Mouse (Mus musculus): ENCODE measurements around the gene Hectd4. TPM values are rescaled to one million over a fixed set of nuclear protein-coding genes. Genes with fewer than 3 reads are reported as not detected.

The Hectd4 gene
- polyA plus RNA-seq, 1 experiment from 2014 or later = 3.8 TPM

DNA sequence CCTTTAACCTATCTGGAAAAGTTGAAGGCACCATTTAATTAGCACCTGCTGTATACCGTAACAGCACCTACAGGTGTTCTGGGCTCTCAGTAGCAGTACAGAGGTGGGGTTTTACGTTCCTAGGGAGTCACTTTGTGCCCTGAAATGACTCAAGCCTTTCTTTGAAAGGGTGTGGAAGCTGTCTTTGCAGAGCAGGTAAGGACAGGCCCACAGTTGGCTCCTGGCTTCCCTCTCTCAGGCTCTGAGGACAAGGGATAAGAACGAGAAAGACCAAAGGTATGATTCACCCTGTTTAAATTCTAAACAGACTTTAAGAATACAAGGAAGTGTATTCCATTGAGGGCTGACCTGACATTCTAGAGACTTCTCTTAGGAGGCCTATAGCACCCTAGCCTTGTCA is 173.4 kb downstream of the Hectd4 start:
- H3K9ac ChIP-seq (replicated peaks; ENCODE audit: low read length) = no peak overlapping the region
- no peak overlapping the region for H3K27ac ChIP-seq (ENCODE audit: low read length)
- H3K36me3 ChIP-seq (ENCODE audit: insufficient read depth, low read length) = no peaks in the 10 kb centered on the region
- H3K4me1 ChIP-seq (ENCODE audit: insufficient read depth, low read length) = peaks cover 6% of the 10 kb centered on the region; the same call in 1 of the 2 replicates
- no peaks in the 10 kb centered on the region for H3K27me3 ChIP-seq (ENCODE audit: insufficient read depth, low read length)
- no peak for ATAC-seq (ENCODE audit: low FRiP score, low TSS enrichment)
- H3K4me3 ChIP-seq (ENCODE audit: low read length) = no peak overlapping the region
- H3K9me3 ChIP-seq (ENCODE audit: low read length) = no peaks in the 10 kb centered on the region
- WGBS = 83% methylated on average over 3 of the region's 3 CpGs
- H3K4me2 ChIP-seq (replicated peaks; ENCODE audit: low read depth, low read length) = no peak overlapping the region

DNA sequence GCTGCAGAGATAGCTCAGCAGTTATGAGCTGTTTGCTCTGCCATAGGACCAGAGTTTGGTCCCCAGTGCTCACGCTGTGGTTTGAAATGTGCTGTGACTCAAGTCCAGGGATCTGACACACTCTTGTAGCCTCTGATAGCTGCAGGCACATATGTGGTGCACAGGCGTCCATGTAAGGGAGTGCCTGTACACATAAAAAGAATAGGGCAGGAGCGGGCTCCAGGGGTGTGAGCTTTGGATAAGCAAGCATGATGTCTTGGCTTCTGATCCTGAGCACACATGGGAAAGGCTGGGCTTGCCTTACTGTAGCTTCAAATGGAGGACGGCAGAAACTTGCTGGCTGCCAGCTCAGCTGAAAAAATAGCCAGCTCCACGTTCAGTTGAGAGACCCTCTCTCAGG is 175.6 kb downstream of the Hectd4 start:
- H3K9me3 ChIP-seq (ENCODE audit: low read length) = no peaks in the 10 kb centered on the region
- WGBS = 82% methylated on average over 5 of the region's 5 CpGs
- ATAC-seq (ENCODE audit: low FRiP score, low TSS enrichment) = no peak
- H3K9ac ChIP-seq (replicated peaks; ENCODE audit: low read length) = no peak overlapping the region
- H3K27me3 ChIP-seq (ENCODE audit: insufficient read depth, low read length) = no peaks in the 10 kb centered on the region
- H3K4me2 ChIP-seq (replicated peaks; ENCODE audit: low read depth, low read length) = no peak overlapping the region
- no peak overlapping the region for H3K4me3 ChIP-seq (ENCODE audit: low read length)
- no peak overlapping the region for H3K27ac ChIP-seq (ENCODE audit: low read length)
- H3K36me3 ChIP-seq (ENCODE audit: insufficient read depth, low read length) = no peaks in the 10 kb centered on the region
- peaks cover 23% of the 10 kb centered on the region for H3K4me1 ChIP-seq (ENCODE audit: insufficient read depth, low read length)

DNA sequence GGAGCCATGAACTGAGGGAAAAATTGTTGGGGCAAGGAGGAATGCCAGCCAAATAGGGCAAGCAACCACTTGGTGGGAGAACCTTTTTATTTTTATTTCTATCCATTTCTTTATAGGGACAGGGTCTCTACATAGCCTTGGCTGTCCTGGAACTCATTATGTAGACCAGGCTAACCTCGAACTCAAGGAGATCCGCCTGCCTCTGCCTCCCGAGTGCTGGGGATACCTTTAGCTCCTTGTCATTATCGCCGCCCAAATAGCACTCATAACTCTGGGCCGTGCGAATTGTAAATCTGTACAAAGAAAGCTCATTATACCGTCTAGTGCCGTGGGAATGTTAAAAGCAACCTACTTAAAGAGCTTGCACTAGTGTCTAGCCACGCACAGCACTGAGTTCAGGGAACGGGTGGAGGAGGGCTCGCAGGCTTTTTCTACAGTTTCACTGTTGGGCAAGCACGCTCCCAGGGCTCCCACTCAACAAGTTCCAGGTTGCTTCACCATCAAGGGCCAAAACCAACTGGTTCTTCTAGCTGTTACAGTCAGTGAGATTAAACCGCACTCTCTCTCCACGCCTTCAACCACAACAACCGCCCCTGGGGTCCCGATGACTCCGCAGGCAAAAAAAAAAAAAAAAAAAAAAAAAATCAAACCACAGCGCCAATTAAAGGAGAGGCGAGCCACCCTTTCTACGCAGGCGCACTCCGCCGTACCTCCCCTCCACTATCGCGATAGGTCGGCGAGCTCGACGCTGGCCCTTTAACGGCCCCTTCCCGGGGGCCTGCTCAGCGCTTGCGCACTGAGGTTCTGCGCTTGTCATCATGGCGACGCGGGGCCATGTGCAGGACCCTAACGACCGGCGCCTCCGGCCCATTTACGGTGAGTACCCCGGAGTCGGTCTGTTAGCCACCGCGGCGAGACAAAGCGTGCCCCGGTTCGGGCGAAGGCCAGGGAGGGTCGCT is 177.4 kb downstream of the Hectd4 start, which contains the start of gene Naa25:
TSS of gene Naa25 (plus strand) at position 750 of the 959 bp plus-strand sequence.
- H3K9me3 ChIP-seq (ENCODE audit: low read length) = no peaks in the 10 kb centered on the region
- peaks cover 5% of the 10 kb centered on the region; the same call in 1 of the 2 replicates for H3K36me3 ChIP-seq (ENCODE audit: insufficient read depth, low read length)
- H3K27me3 ChIP-seq (ENCODE audit: insufficient read depth, low read length) = no peaks in the 10 kb centered on the region
- peak within 1 kb of the TSS; percentile 91 for H3K27ac ChIP-seq (ENCODE audit: low read length)
- peak; percentile 95 for ATAC-seq (ENCODE audit: low FRiP score, low TSS enrichment)
- peak within 1 kb of the TSS; percentile 92 for H3K4me2 ChIP-seq (replicated peaks; ENCODE audit: low read depth, low read length)
- peak within 1 kb of the TSS; percentile 81 for H3K9ac ChIP-seq (replicated peaks; ENCODE audit: low read length)
- 10% methylated on average over 53 of the region's 53 CpGs for WGBS
- H3K4me1 ChIP-seq (ENCODE audit: insufficient read depth, low read length) = peaks cover 25% of the 10 kb centered on the region
- peak within 1 kb of the TSS; percentile 70 for H3K4me3 ChIP-seq (ENCODE audit: low read length)

DNA sequence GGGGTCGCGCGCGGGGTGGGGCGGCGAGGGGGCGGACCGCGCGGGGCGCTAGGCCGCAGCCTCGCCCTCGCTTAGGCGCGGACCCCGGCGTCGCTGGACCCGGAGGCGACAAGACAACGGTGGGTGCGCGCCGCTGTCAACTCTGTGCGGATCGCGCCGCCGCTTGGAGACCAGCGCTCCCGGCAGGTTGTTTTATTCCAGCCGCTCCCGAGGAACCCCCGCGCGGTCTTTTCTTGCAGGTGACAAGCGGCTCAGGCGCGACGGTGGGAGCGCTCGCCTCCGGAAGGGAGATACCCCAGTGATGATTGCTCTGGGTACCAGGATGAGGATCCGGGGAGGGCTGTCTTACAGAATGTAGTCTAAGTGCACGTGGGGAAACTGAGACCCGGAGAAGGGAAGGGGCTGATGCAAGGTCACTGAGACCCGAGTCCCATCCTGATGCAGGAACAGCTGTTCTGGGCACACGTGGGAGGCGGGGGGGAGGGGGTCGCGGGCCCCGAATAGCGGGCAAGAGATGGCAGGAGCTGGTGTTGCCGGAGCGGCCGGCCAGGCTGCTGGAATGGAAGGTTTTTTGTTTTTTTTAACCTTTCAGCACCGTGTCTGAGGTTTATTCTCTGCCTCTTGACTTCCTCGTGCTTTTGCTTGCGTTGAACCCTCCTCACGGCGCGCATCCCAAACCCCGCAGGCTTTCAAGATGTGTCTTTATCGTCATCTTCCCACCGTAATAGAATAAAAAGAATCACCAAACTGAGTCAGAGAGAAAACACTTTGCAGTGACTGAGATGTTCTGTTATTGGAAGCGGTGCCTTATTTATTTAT is 178.3 kb downstream of the Hectd4 start:
- WGBS = 1% methylated on average over 66 of the region's 67 CpGs
- Histone ChIP-seq H3K4me2 (replicated peaks; ENCODE audit: low read depth, low read length) (peak overlapping the region; percentile 92), H3K4me1 (ENCODE audit: insufficient read depth, low read length) (peaks cover 25% of the 10 kb centered on the region), H3K27me3 (ENCODE audit: insufficient read depth, low read length) (no peaks in the 10 kb centered on the region), H3K9me3 (ENCODE audit: low read length) (no peaks in the 10 kb centered on the region), H3K4me3 (ENCODE audit: low read length) (peak overlapping the region; percentile 70), H3K27ac (ENCODE audit: low read length) (peak overlapping the region; percentile 27; the same call in 1 of the 2 replicates), H3K9ac (replicated peaks; ENCODE audit: low read length) (peak overlapping the region; percentile 81), H3K36me3 (ENCODE audit: insufficient read depth, low read length) (peaks cover 5% of the 10 kb centered on the region; the same call in 1 of the 2 replicates)
- peak; percentile 70 for ATAC-seq (ENCODE audit: low FRiP score, low TSS enrichment)

DNA sequence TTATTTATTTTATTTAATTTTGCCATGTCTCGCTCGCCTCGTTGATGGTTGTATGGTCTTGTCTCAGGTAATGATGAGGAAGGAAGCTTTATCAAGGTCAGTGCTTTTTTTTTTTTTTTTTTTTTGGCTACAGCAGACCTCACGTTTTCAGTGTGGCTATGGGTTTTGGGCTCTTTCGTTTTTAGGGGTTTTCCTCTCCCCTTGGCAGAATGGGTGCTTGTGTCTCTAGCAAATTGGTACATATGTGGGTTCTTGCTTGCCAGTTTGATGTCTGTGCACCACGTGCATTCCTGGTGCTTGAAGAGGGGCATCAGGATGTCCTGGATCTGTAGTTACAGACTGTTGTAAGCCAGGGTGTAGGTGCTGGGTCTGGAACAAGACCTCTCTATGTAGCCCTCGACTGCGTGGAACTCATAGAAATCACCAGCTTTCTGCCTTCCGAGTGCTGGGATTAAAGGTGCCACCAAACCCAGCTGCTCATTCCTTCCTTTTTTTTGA is 179.0 kb downstream of the Hectd4 start:
- no peaks in the 10 kb centered on the region for H3K27me3 ChIP-seq (ENCODE audit: insufficient read depth, low read length)
- peak overlapping the region; percentile 81 for H3K9ac ChIP-seq (replicated peaks; ENCODE audit: low read length)
- no peaks in the 10 kb centered on the region for H3K9me3 ChIP-seq (ENCODE audit: low read length)
- H3K27ac ChIP-seq (ENCODE audit: low read length) = no peak overlapping the region
- no peak for ATAC-seq (ENCODE audit: low FRiP score, low TSS enrichment)
- H3K4me3 ChIP-seq (ENCODE audit: low read length) = peak overlapping the region; percentile 70
- H3K4me2 ChIP-seq (replicated peaks; ENCODE audit: low read depth, low read length) = peak overlapping the region; percentile 92
- H3K36me3 ChIP-seq (ENCODE audit: insufficient read depth, low read length) = peaks cover 5% of the 10 kb centered on the region; the same call in 1 of the 2 replicates
- peaks cover 25% of the 10 kb centered on the region for H3K4me1 ChIP-seq (ENCODE audit: insufficient read depth, low read length)
- WGBS = 47% methylated on average over 9 of the region's 9 CpGs

DNA sequence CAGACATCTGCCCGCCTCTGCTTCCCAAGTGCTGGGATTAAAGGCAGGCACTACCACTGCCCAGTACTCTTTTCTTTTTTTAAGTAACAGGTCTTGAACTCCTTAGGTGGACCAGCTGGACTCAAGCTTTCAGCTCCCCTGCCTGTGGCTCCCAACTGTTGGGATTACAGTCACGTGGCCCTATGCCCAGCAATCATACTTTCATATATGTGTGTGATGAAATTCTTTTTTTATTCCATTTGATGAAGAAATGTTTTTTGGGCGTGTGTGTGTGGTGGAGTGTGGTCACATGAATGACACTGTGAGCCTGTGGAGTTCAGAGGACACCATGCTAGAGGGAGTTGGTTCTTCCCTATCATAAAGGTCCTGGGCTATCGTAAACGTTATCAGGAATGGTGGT is 179.5 kb downstream of the Hectd4 start:
- H3K27ac ChIP-seq (ENCODE audit: low read length) = no peak overlapping the region
- no peak overlapping the region for H3K9ac ChIP-seq (replicated peaks; ENCODE audit: low read length)
- no peak overlapping the region; the same call in 1 of the 2 replicates for H3K4me2 ChIP-seq (replicated peaks; ENCODE audit: low read depth, low read length)
- no peak for ATAC-seq (ENCODE audit: low FRiP score, low TSS enrichment)
- H3K9me3 ChIP-seq (ENCODE audit: low read length) = no peaks in the 10 kb centered on the region
- WGBS = 83% methylated on average over 5 of the region's 5 CpGs
- H3K4me1 ChIP-seq (ENCODE audit: insufficient read depth, low read length) = peaks cover 25% of the 10 kb centered on the region
- no peaks in the 10 kb centered on the region for H3K27me3 ChIP-seq (ENCODE audit: insufficient read depth, low read length)
- H3K36me3 ChIP-seq (ENCODE audit: insufficient read depth, low read length) = peaks cover 5% of the 10 kb centered on the region; the same call in 1 of the 2 replicates
- H3K4me3 ChIP-seq (ENCODE audit: low read length) = no peak overlapping the region

DNA sequence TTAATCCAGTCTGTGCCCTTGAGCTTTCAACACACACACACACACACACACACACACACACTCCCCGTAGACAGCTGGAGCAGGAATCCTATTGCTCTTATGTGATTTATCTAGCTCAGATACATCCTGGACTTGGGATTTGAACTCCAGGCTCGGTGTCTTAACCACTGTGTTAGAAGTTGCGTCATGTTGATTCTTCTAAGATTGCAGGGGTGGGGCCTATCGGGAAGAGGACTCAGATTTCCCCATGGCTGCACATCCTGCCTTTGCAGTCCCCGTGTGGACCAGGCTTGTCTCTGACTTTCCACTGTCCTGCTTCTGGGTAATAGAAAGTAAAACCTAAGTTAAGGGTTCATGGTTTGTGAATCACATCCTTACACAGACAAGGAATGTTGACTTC is 180.0 kb downstream of the Hectd4 start:
- Histone ChIP-seq H3K36me3 (ENCODE audit: insufficient read depth, low read length) (peaks cover 5% of the 10 kb centered on the region; the same call in 1 of the 2 replicates), H3K27me3 (ENCODE audit: insufficient read depth, low read length) (no peaks in the 10 kb centered on the region), H3K4me2 (replicated peaks; ENCODE audit: low read depth, low read length) (no peak overlapping the region), H3K9ac (replicated peaks; ENCODE audit: low read length) (no peak overlapping the region), H3K4me1 (ENCODE audit: insufficient read depth, low read length) (peaks cover 25% of the 10 kb centered on the region), H3K27ac (ENCODE audit: low read length) (no peak overlapping the region), H3K4me3 (ENCODE audit: low read length) (no peak overlapping the region), H3K9me3 (ENCODE audit: low read length) (no peaks in the 10 kb centered on the region)
- ATAC-seq (ENCODE audit: low FRiP score, low TSS enrichment) = no peak
- WGBS = 40% methylated on average over 5 of the region's 5 CpGs

DNA sequence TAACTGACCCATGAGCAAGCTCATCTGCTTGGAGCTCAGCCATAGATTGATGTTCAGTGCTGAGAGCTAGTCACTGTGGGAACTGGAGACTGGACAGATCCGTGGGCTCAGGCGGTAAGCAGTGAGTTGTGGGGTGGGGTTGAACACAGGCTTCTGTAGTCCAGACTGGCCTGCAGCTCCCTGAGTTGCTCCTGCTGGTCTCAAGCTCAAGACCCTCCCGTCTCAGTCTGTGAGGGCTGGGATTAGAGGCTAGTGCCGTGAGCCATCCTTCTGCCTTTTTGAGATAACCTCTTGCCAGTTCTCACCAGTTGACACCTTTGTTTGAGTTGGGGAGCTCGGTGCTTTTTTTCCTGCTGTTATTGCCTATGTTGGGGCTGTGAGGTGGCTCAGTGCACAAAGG is 180.8 kb downstream of the Hectd4 start:
- H3K9ac ChIP-seq (replicated peaks; ENCODE audit: low read length) = no peak overlapping the region
- no peak overlapping the region for H3K27ac ChIP-seq (ENCODE audit: low read length)
- H3K4me2 ChIP-seq (replicated peaks; ENCODE audit: low read depth, low read length) = no peak overlapping the region
- no peak overlapping the region for H3K4me3 ChIP-seq (ENCODE audit: low read length)
- H3K9me3 ChIP-seq (ENCODE audit: low read length) = no peaks in the 10 kb centered on the region
- H3K36me3 ChIP-seq (ENCODE audit: insufficient read depth, low read length) = peaks cover 5% of the 10 kb centered on the region; the same call in 1 of the 2 replicates
- 81% methylated on average over 5 of the region's 5 CpGs for WGBS
- no peaks in the 10 kb centered on the region for H3K27me3 ChIP-seq (ENCODE audit: insufficient read depth, low read length)
- H3K4me1 ChIP-seq (ENCODE audit: insufficient read depth, low read length) = peaks cover 25% of the 10 kb centered on the region
- no peak for ATAC-seq (ENCODE audit: low FRiP score, low TSS enrichment)

DNA sequence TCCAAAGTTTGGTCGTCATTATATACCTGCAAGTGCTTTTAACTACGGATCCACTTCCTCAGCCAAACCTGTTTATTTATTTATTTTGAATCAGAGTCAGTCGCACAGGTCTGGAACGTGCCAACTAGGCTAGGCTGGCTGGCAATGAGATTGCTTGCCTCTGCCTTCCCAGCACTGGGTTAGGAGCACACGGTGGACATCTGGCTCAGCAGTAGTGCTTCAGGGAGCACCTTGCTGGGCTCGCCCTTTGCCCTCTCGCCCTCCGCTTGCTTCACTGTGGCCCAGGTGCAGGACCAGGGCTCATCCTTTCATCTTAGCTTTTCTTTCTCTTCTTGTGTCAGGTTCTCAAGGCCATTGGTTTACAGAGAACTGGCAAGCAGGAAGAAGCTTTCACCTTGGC is 187.8 kb downstream of the Hectd4 start:
- no peak overlapping the region for H3K4me2 ChIP-seq (replicated peaks; ENCODE audit: low read depth, low read length)
- H3K27ac ChIP-seq (ENCODE audit: low read length) = no peak overlapping the region
- H3K9ac ChIP-seq (replicated peaks; ENCODE audit: low read length) = no peak overlapping the region
- H3K4me3 ChIP-seq (ENCODE audit: low read length) = no peak overlapping the region
- H3K27me3 ChIP-seq (ENCODE audit: insufficient read depth, low read length) = no peaks in the 10 kb centered on the region
- WGBS = 92% methylated on average over 8 of the region's 8 CpGs
- H3K4me1 ChIP-seq (ENCODE audit: insufficient read depth, low read length) = no peaks in the 10 kb centered on the region
- H3K36me3 ChIP-seq (ENCODE audit: insufficient read depth, low read length) = peaks cover 30% of the 10 kb centered on the region
- H3K9me3 ChIP-seq (ENCODE audit: low read length) = no peaks in the 10 kb centered on the region
- no peak for ATAC-seq (ENCODE audit: low FRiP score, low TSS enrichment)

Measured in kidney, embryonic 16.5 days (tissue).